Mouse (Mus musculus): ENCODE measurements around the gene Gsto1. TPM values are rescaled to one million over a fixed set of nuclear protein-coding genes. Genes with fewer than 3 reads are reported as not detected.

Gene Gsto1
- total RNA-seq, 2 experiments from 2014 or later = 44.1 to 45.2 TPM

GRCm38 (mm10) chr19:47914191-47914590 lies 59.4 kb downstream of the Gsto1 start:
- intact Hi-C loops (cut with DNase I) = no loop called here
- Histone ChIP-seq H3K4me3 (no peak overlapping the region), H3K27ac (no peak overlapping the region)
- TF ChIP-seq CTCF (IDR thresholded peaks at IDR 0.05) = no peak
- no peak for DNase-seq (ENCODE audit: extremely low spot score in 1 of 2, low spot score in 2 of 2)

Other genes with a start within 250 kb of the Gsto1 start
- under 1 TPM; 0.20 to 0.35 TPM for gene Col17a1, start 162.9 kb upstream of the Gsto1 start, total RNA-seq (2021)
- 10 to 100 TPM; 87.4 to 88.6 TPM for gene Sfr1, start 123.3 kb upstream of the Gsto1 start, total RNA-seq (2021)
- 1 to 10 TPM; 1.4 to 2.2 TPM for gene Gsto2, start 10.6 kb downstream of the Gsto1 start, total RNA-seq (2021)
- under 1 TPM; 0.30 to 0.66 TPM for gene Cfap43, start 64.3 kb downstream of the Gsto1 start, total RNA-seq (2021)
- gene Itprip, start 64.3 kb downstream of the Gsto1 start, total RNA-seq (2021) = 1 to 10 TPM in 1 of 2 experiments, under 1 TPM in 1; 0.95 to 1.5 TPM
- gene Cfap58, start 82.7 kb downstream of the Gsto1 start, total RNA-seq (2021) = under 1 TPM; 0.27 to 0.30 TPM